Mouse (Mus musculus): Measurements from ENCODE around the gene Fam118b.

DNA sequence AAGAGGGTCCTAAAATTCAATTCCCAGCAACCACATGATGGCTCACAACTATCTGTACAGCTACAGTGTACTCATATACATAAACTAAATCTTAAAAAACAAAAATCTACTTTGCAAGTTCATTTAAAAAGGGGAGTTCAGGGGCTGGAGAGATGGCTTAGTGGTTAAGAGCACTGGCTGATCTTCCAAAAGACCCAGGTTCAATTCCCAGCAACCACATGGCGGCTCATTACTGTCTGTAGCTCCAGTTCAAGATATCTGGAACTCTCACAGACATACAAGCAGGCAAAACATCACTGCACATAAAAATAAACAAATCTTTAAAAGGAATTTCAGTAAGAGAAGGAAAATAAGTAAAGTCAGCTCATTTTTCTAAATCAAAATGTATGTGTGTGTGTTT is 29.2 kb downstream of the Fam118b start:
- TF ChIP-seq POLR2A (IDR thresholded peaks at IDR 0.05; ENCODE audit: borderline replicate concordance, control insufficient read depth, low read depth, low read length) = no peak
- no peak for TF ChIP-seq CTCF (IDR thresholded peaks at IDR 0.05; ENCODE audit: control insufficient read depth, insufficient read depth, low read length)
